Mouse (Mus musculus) thymus, postnatal 0 days (tissue): ENCODE measurements around the gene Polr3gl. TPM values are rescaled to one million over a fixed set of nuclear protein-coding genes. Genes with fewer than 3 reads are reported as not detected.

ENCODE experiments used
- DNase-seq: peaks from one replicate; pipeline ENCODE4 v3.0.0-alpha.2; 2015; ENCODE audit warnings: low spot score
- polyA plus RNA-seq: library from polyadenylated mRNA; unstranded; fragments of >200 nt; fragmentation: Nextera tagmentation; extraction: Ambion mirVana; gene quantifications from 2 replicates; pipeline ENCODE4 v1.2.1, GENCODE M21; 2015

The Polr3gl gene
- polyA plus RNA-seq, 1 experiment from 2014 or later = 28.8 TPM

DNA sequence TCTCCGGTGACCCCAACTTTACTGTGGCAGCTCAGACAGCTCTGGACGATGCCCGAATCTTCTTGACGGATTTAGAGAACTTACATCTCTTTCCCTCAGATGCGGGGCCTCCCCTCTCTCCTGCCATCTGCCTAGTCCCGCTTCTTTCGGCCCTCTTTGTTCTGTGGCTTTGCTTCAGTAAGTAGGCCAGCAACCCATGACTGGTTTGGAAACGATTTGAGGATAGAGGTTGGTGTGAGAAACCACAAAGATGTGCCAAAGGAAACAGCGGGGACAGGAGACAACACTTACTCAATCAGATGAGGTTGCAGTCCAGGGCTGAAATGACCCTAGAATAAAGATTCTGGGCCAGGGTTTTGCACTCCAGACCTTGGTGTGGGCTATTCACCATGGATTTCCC, 65.5 kb downstream of the Polr3gl start:
- DNase-seq = no peak

Other genes with a start within 250 kb of the Polr3gl start
- gene BC107364, start 141.9 kb downstream of the Polr3gl start, polyA plus RNA-seq = 0.46 and 0.55 TPM in 2 replicates
- 0.13 and 0.18 TPM in 2 replicates for gene Hfe2, start 69.0 kb downstream of the Polr3gl start, polyA plus RNA-seq
- 260 TPM in 2 replicates for gene Txnip, start 36.2 kb downstream of the Polr3gl start, polyA plus RNA-seq
- 0.42 and 0.46 TPM in 2 replicates for gene Gm16253, start 17.2 kb downstream of the Polr3gl start, polyA plus RNA-seq
- 0.07 and 0.09 TPM in 2 replicates for gene Ankrd34a, start 2.5 kb upstream of the Polr3gl start, polyA plus RNA-seq
- gene Lix1l, start 7.0 kb upstream of the Polr3gl start, polyA plus RNA-seq = 1.7 TPM in 2 replicates
- 146 and 155 TPM in 2 replicates for gene Rbm8a, start 35.8 kb upstream of the Polr3gl start, polyA plus RNA-seq
- 50.0 and 52.6 TPM in 2 replicates for gene Pex11b, start 41.2 kb upstream of the Polr3gl start, polyA plus RNA-seq
- not detected in 2 replicates for gene Gm42957, start 41.3 kb upstream of the Polr3gl start, polyA plus RNA-seq
- gene Itga10, start 51.4 kb upstream of the Polr3gl start, polyA plus RNA-seq = 0.31 and 0.35 TPM in 2 replicates
- gene Ankrd35, start 76.0 kb upstream of the Polr3gl start, polyA plus RNA-seq = 1.5 and 1.9 TPM in 2 replicates
- 11.9 and 12.3 TPM in 2 replicates for gene Pias3, start 102.2 kb upstream of the Polr3gl start, polyA plus RNA-seq
- 19.5 and 20.7 TPM in 2 replicates for gene Nudt17, start 114.4 kb upstream of the Polr3gl start, polyA plus RNA-seq
- gene Polr3c, start 133.4 kb upstream of the Polr3gl start, polyA plus RNA-seq = 31.8 and 34.5 TPM in 2 replicates
- 65.9 and 73.2 TPM in 2 replicates for gene Rnf115, start 133.5 kb upstream of the Polr3gl start, polyA plus RNA-seq
- 1.2 and 1.4 TPM in 2 replicates for gene Pdzk1, start 235.1 kb upstream of the Polr3gl start, polyA plus RNA-seq
- 26.3 and 29.8 TPM in 2 replicates for gene Cd160, start 235.2 kb upstream of the Polr3gl start, polyA plus RNA-seq